Mouse (Mus musculus): ENCODE data around the gene Slc7a11.

GRCm38 (mm10) chr3:50186369-50186768 lies 257.0 kb downstream of the Slc7a11 start:
- TF ChIP-seq GATA1 (IDR thresholded peaks at IDR 0.05; ENCODE audit: borderline replicate concordance, low read length), result no peak
- TF ChIP-seq FLI1 (IDR thresholded peaks at IDR 0.05; ENCODE audit: low read length), result no peak

All from megakaryocyte, embryonic 14.5 days (primary cell).